Mouse (Mus musculus) forebrain, embryonic 12.5 days (tissue): ENCODE measurements around the gene Vps45. TPM values are rescaled to one million over a fixed set of nuclear protein-coding genes. Genes with fewer than 3 reads are reported as not detected.
"Not testable (repeated sequence)": the region's sequence is repeated elsewhere in the genome, so short reads cannot be mapped to it uniquely, and the experiment has no call there.

ENCODE experiments used
- ATAC-seq: fragments of 200-750 bp; cut with Nextera tagmentation; 2 replicates; pipeline ENCODE4 v1.8.0; 2017; ENCODE audit warnings: moderate TSS enrichment; ENCODE audit not compliant: low FRiP score
- H3K27ac ChIP-seq: fragments of 300-500 bp; sonication (generic); 2 replicates; pipeline ENCODE4 v1.5.1; 2016; ENCODE audit warnings: mild to moderate bottlenecking
- H3K27me3 ChIP-seq: fragments of 300-500 bp; sonication (generic); 2 replicates; pipeline ENCODE4 v1.6.1; 2016; ENCODE audit warnings: mild to moderate bottlenecking
- H3K36me3 ChIP-seq: fragments of 300-500 bp; sonication (generic); replicated peaks from 2 replicates; pipeline ENCODE4 v1.6.1; 2016; ENCODE audit warnings: mild to moderate bottlenecking
- H3K4me1 ChIP-seq: fragments of 300-500 bp; sonication (generic); 2 replicates; pipeline ENCODE4 v1.6.1; 2016
- H3K4me2 ChIP-seq: fragments of 300-500 bp; sonication (generic); 2 replicates; pipeline ENCODE4 v1.6.1; 2016; ENCODE audit warnings: mild to moderate bottlenecking, moderate library complexity
- H3K4me3 ChIP-seq: fragments of 300-500 bp; sonication (generic); replicated peaks from 2 replicates; pipeline ENCODE4 v1.5.1; 2016; ENCODE audit warnings: mild to moderate bottlenecking
- H3K9ac ChIP-seq: fragments of 300-500 bp; sonication (generic); 2 replicates; pipeline ENCODE4 v1.6.1; 2016; ENCODE audit warnings: mild to moderate bottlenecking
- H3K9me3 ChIP-seq: fragments of 300-500 bp; sonication (generic); 2 replicates; pipeline ENCODE4 v1.6.1; 2016
- WGBS: fragments of 180-500 bp; shearing (Covaris S2); methylation state at CpG from one replicate; pipeline ENCODE4 v1.1.7; 2016; 5-methylcytosine and 5-hydroxymethylcytosine counted together
- polyA plus RNA-seq: library from polyadenylated mRNA; unstranded; fragments of >200 nt; fragmentation: Nextera tagmentation; extraction: Ambion mirVana; gene quantifications from 2 replicates; pipeline ENCODE4 v1.2.1, GENCODE M21; 2016

Gene Vps45
- polyA plus RNA-seq, 1 experiment from 2014 or later, result 39.2 TPM

DNA sequence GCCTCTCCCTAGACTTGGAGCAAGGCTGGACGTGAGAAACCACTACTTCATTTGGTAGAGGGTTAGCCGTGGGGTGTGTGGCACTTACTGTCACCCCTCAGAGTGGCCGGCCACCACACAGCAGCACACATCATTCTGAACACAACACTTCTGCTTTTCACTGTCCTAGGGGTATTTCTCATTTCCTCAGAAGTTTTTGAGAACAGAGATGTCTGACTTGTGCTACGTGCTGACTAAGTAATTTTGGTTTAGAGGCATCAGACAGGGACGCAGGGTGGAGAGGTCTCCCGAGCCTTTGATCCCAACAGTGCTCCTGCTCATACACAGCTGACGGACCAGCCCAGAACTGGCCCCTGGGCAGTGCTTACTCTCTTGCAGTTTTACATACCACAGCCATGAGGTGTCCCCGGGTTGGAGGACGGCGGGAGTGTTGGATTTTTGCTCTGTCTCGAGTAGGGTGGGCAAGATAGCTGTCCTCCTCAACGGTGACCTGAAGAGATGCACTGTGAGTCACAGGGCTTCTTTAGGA, 67.8 kb downstream of the Vps45 start:
- WGBS, result 89% methylated on average over 12 of the region's 12 CpGs

DNA sequence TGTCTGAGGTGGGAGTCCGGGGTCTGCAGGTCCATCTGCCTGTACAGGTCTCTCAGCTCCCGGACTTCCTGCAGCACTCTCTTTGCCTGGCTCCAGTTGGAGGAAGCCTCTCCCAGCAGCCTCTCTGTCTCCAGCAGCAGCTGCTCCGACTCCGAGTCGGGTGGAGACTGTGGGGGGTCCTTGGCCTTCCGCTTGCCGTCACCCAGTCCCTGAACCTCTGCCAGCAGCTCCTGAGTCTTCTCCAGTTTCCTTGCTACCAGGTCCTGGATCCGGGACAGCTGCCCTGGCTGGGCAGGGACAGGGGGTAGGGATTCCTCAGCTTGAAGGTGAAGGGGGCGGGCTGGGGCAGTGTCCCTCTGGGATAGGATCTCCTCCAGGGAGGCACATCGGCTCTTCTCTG, 69.3 kb downstream of the Vps45 start:
- H3K36me3 ChIP-seq, result peaks cover 61% of the 10 kb centered on the region
- no peak overlapping the region for H3K9ac ChIP-seq
- no peak for ATAC-seq
- no peak overlapping the region for H3K4me3 ChIP-seq
- 75% methylated on average over 10 of the region's 10 CpGs for WGBS
- no peaks in the 10 kb centered on the region for H3K27me3 ChIP-seq
- H3K9me3 ChIP-seq, result no peaks in the 10 kb centered on the region
- H3K27ac ChIP-seq, result 0 out of 2 replicates have a peak overlapping the region, but pooled peaks have one; percentile 8
- H3K4me1 ChIP-seq, result peaks cover 60% of the 10 kb centered on the region
- H3K4me2 ChIP-seq, result no peak overlapping the region

More for the DNA sequence above, 67.8 kb downstream of the Vps45 start:
- no peak overlapping the region for H3K9ac ChIP-seq
- no peak overlapping the region for H3K4me3 ChIP-seq
- H3K9me3 ChIP-seq, result no peaks in the 10 kb centered on the region
- no peak for ATAC-seq
- H3K27ac ChIP-seq, result no peak overlapping the region
- H3K36me3 ChIP-seq, result peaks cover 61% of the 10 kb centered on the region
- H3K4me2 ChIP-seq, result no peak overlapping the region
- H3K27me3 ChIP-seq, result no peaks in the 10 kb centered on the region
- H3K4me1 ChIP-seq, result peaks cover 56% of the 10 kb centered on the region

DNA sequence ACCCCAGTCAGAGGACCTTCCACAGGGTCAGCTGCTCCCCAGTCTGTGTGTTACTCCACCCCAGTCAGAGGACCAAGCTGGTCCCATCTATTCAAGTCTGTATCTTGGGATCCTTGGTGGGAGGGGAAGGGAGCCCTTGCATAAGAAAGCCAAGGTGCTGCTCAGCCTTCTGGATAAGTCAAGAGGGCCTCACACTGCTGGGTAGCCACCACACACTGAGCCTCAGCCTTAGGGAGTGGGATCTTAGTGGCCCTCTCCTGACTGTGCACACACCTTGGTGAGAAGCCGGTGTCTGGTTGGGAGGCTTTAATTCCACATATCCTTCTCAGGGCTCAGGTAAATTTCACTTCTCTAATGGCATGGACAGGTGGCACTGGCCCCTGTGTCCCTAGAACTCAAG, 70.1 kb downstream of the Vps45 start:
- 89% methylated on average over 1 of the region's 1 CpGs for WGBS

GRCm38 (mm10) chr3:95987386-95988110, 70.7 kb downstream of the Vps45 start:
- no peak for ATAC-seq
- H3K4me2 ChIP-seq, result no peak overlapping the region
- H3K36me3 ChIP-seq, result peaks cover 54% of the 10 kb centered on the region
- peaks cover 45% of the 10 kb centered on the region for H3K4me1 ChIP-seq
- no peak overlapping the region for H3K4me3 ChIP-seq
- H3K9me3 ChIP-seq, result no peaks in the 10 kb centered on the region
- WGBS, result 79% methylated on average over 6 of the region's 6 CpGs
- no peaks in the 10 kb centered on the region for H3K27me3 ChIP-seq
- H3K9ac ChIP-seq, result no peak overlapping the region; the same call in 1 of the 2 replicates
- no peak overlapping the region for H3K27ac ChIP-seq

More for the DNA sequence above, 70.1 kb downstream of the Vps45 start:
- H3K36me3 ChIP-seq, result peaks cover 60% of the 10 kb centered on the region
- H3K27me3 ChIP-seq, result no peaks in the 10 kb centered on the region
- H3K9ac ChIP-seq, result no peak overlapping the region
- ATAC-seq, result no peak
- no peak overlapping the region for H3K4me2 ChIP-seq
- no peaks in the 10 kb centered on the region for H3K9me3 ChIP-seq
- H3K27ac ChIP-seq, result no peak overlapping the region
- no peak overlapping the region for H3K4me3 ChIP-seq
- H3K4me1 ChIP-seq, result peaks cover 51% of the 10 kb centered on the region

GRCm38 (mm10) chr3:95986984-95987383, 71.3 kb downstream of the Vps45 start:
- no peaks in the 10 kb centered on the region for H3K27me3 ChIP-seq
- H3K4me2 ChIP-seq, result 0 out of 2 replicates have a peak overlapping the region, but pooled peaks have one; percentile 53
- no peaks in the 10 kb centered on the region for H3K9me3 ChIP-seq
- H3K4me1 ChIP-seq, result peaks cover 40% of the 10 kb centered on the region
- no peak overlapping the region for H3K4me3 ChIP-seq
- 71% methylated on average over 4 of the region's 4 CpGs for WGBS
- ATAC-seq, result no peak
- peak overlapping the region; percentile 95 for H3K27ac ChIP-seq
- no peak overlapping the region for H3K9ac ChIP-seq
- H3K36me3 ChIP-seq, result peaks cover 48% of the 10 kb centered on the region

DNA sequence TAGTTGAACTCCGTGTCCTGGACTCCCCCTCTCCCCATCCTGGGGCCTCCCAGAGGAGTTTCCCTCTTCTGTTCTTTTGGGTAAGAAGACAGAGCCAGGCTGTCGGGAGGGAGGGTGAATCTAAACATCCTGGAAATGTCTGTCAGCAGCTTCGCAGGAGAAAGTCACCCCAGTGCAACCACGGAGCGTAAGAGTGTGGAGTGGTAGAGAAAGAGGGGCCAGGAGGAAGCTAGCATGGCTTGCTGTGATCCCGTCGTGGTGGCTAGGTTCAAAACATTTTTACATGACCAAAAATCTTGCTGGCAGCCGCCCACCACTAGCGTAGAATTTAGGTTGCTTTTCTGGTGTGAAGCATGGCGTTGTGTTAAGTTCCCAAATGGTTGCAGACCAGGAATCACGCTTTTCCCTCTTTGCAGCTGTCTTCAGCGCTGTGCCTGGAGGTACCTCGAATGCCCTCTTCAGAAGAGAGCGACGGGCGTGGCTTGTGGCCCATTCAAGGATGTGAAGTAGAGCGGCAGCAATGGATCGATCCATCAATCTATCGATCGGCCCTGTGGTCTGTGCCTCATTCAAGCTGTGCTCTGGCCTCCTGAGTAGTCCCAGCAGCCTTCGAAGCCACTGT, 72.2 kb downstream of the Vps45 start:
- H3K4me2 ChIP-seq, result peak overlapping the region; percentile 53
- H3K27me3 ChIP-seq, result no peaks in the 10 kb centered on the region
- peak; percentile 25; the same call in 1 of the 2 replicates for ATAC-seq
- H3K9me3 ChIP-seq, result no peaks in the 10 kb centered on the region
- WGBS, result 2% methylated on average over 21 of the region's 21 CpGs
- peaks cover 40% of the 10 kb centered on the region for H3K36me3 ChIP-seq
- peak overlapping the region; percentile 42 for H3K9ac ChIP-seq
- peak overlapping the region; percentile 19 for H3K4me3 ChIP-seq
- peak overlapping the region; percentile 95 for H3K27ac ChIP-seq
- H3K4me1 ChIP-seq, result peaks cover 40% of the 10 kb centered on the region

DNA sequence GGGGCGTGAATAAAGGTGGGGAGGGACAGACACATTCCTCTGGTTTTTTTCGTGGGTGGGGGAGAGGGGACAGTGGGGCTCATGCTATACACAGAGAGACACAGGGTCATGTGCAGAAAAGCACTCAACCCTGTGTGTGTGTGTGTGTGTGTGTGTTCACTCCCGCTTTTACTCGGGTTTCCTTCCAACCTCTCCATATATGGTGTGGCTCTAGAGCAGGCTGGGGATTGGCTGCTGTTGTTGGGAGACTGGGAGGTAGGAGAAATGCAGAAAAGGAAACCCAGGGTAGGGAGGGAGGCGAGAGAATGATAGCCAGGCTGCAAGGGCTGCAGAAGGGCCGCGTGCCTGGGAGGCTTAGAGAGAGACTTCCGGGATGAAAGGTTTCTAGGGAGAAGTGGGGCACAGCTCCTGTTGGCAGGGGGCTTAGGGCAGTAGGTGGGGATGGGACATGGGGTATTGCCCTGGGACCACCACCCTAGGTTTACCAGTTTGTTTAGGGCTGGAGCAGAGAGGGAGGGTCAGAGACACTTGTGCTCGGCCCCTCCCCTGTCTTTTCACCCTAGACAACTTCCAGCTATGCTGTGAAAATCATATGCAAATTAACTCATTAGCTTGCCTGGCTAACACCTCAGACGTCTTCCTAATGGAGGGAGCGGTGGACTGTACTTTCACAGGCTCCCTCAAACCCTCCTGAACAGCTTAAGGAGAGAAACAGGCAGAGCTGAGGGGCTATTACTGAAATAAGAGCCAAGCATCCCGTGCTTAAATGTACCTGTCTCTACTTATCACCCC, 72.9 kb downstream of the Vps45 start:
- peak; percentile 90 for ATAC-seq
- H3K9ac ChIP-seq, result peak overlapping the region; percentile 42
- H3K4me1 ChIP-seq, result peaks cover 40% of the 10 kb centered on the region
- H3K27ac ChIP-seq, result peak overlapping the region; percentile 95
- no peaks in the 10 kb centered on the region for H3K9me3 ChIP-seq
- peak overlapping the region; percentile 53 for H3K4me2 ChIP-seq
- peaks cover 33% of the 10 kb centered on the region for H3K36me3 ChIP-seq
- no peaks in the 10 kb centered on the region for H3K27me3 ChIP-seq
- peak overlapping the region; percentile 19 for H3K4me3 ChIP-seq
- under 1% methylated on average over 12 of the region's 12 CpGs for WGBS

DNA sequence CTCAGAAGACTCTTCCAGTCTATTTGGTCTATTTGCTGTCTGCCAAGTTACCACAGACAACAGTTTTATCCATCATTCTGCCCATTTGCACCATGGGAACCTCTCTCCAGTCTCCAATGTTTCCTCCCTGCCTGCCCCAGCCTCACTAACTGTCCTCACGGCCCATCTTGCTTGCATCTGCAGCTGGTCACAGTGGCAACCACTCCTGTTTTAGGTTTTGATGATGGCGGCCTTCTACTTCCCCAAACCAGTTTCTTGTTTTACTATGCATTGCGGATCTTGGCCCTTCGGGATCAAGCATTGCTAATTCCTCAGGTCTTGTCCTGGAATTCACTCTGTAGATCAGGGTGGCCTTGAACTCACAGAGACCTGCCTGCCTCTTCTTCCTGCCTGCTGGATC, 76.1 kb downstream of the Vps45 start:
- H3K4me3 ChIP-seq, result no peak overlapping the region
- 91% methylated on average over 4 of the region's 4 CpGs for WGBS
- no peaks in the 10 kb centered on the region for H3K27me3 ChIP-seq
- H3K9me3 ChIP-seq, result no peaks in the 10 kb centered on the region
- H3K9ac ChIP-seq, result no peak overlapping the region
- no peak for ATAC-seq
- peaks cover 27% of the 10 kb centered on the region for H3K4me1 ChIP-seq
- H3K4me2 ChIP-seq, result no peak overlapping the region
- no peak overlapping the region for H3K27ac ChIP-seq
- H3K36me3 ChIP-seq, result peaks cover 2% of the 10 kb centered on the region; the same call in 1 of the 2 replicates

DNA sequence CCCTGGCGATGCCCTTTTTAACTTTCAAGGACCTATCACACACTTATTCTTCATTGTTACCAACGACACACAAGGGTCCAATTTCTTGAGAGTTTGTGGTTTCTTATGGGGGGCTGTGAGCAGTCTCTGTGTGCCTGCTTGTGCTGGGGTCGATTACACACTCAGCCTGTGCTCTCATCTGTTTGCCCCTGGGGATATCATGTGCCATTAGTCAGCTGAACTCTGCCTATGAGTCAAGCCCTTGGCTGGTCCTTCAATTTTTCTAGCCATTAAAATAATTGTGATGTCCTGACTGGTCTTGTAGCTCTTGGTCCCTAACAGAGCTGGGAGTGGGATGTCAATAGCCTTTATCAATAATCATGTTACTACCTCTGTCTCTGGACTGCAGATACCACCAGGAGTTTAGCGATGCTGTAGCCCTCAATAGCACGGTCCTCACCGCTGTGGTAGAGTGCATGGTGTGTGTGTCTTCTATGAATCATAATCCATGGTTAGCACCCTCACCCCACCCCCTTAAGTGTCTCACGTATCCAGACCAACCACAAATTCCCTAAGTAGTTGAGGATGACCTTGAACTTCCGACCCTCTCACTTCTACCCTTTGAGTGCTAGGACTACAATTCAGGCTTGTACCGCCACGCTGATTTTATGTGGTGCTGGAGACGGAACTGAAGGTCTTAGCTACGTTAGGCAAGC, 77.8 kb downstream of the Vps45 start:
- no peaks in the 10 kb centered on the region for H3K27me3 ChIP-seq
- H3K9ac ChIP-seq, result no peak overlapping the region
- 85% methylated on average over 12 of the region's 12 CpGs for WGBS
- no peaks in the 10 kb centered on the region for H3K36me3 ChIP-seq
- H3K4me2 ChIP-seq, result no peak overlapping the region
- no peak overlapping the region for H3K4me3 ChIP-seq
- no peak for ATAC-seq
- no peaks in the 10 kb centered on the region for H3K9me3 ChIP-seq
- H3K4me1 ChIP-seq, result peaks cover 10% of the 10 kb centered on the region
- H3K27ac ChIP-seq, result no peak overlapping the region

DNA sequence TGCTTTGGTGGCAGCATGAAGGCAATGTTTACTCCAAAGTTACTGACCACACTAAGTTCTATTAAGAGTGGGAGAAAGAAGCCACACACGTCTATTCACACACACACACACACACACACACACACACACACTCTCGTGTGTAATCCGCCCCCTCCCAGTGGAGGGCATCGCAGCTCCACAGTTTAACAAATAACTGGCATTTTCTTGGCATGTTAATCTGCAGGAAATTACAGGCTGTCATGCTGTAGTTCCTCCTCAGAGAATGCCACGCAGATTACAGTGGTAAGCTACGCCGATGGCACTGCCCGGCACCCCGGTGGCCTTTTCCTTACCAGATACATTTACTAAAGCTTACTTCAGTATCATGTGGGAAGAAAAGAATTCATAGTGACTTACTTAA, 80.0 kb downstream of the Vps45 start:
- WGBS, result 74% methylated on average over 9 of the region's 9 CpGs
- no peak for ATAC-seq
- no peak overlapping the region for H3K9ac ChIP-seq
- no peaks in the 10 kb centered on the region for H3K9me3 ChIP-seq
- H3K36me3 ChIP-seq, result no peaks in the 10 kb centered on the region
- H3K27me3 ChIP-seq, result no peaks in the 10 kb centered on the region
- no peak overlapping the region for H3K4me3 ChIP-seq
- H3K27ac ChIP-seq, result no peak overlapping the region
- H3K4me1 ChIP-seq, result peaks cover 11% of the 10 kb centered on the region
- no peak overlapping the region for H3K4me2 ChIP-seq

GRCm38 (mm10) chr3:95977587-95977986, 80.7 kb downstream of the Vps45 start:
- not testable (repeated sequence) for H3K27ac ChIP-seq, H3K9me3 ChIP-seq, H3K9ac ChIP-seq, H3K4me2 ChIP-seq, ATAC-seq, H3K36me3 ChIP-seq, H3K4me3 ChIP-seq, H3K27me3 ChIP-seq
- 92% methylated on average over 7 of the region's 7 CpGs for WGBS
- H3K4me1 ChIP-seq, result peaks cover 18% of the 10 kb centered on the region
